Mouse (Mus musculus) heart, embryonic 14.5 days (tissue): ENCODE measurements at regions not wholly inside any gene's neighbourhood (a gene's known extent, or its start where the extent isn't known, plus 50 kb on each side); places are given as distances from the start of the nearest gene placed in this dataset.
A peak's percentile ranks its signal among the peaks of the same experiment; 100 is the strongest.

Experiments used
- ATAC-seq: fragments of 200-750 bp; cut with Nextera tagmentation; 2 replicates; pipeline ENCODE4 v1.8.0; 2017; ENCODE audit warnings: low read depth, moderate TSS enrichment; ENCODE audit not compliant: insufficient number of reproducible peaks, insufficient read depth, low FRiP score
- H3K27ac ChIP-seq, 2 experiments: fragments of 200-500 bp in 1 of 2; fragments of 300-500 bp in 1 of 2; sonication (generic) in 1 of 2; replicated peaks in 1 of 2; 2 replicates each; pipeline ENCODE4 v1.5.1; 2012 to 2014; ENCODE audit warnings: low read depth in 2 of 2, low read length in 2 of 2, control low read depth in 1 of 2, mild to moderate bottlenecking in 1 of 2, mixed read lengths in 1 of 2; ENCODE audit not compliant: control insufficient read depth in 1 of 2, insufficient read depth in 1 of 2
- H3K27me3 ChIP-seq: fragments of 300-500 bp; sonication (generic); 2 replicates; pipeline ENCODE4 v1.6.1; 2014; ENCODE audit warnings: mild to moderate bottlenecking, low read length, control low read depth; ENCODE audit not compliant: control insufficient read depth, insufficient read depth
- H3K36me3 ChIP-seq: fragments of 300-500 bp; sonication (generic); 2 replicates; pipeline ENCODE4 v1.6.1; 2014; ENCODE audit warnings: mild to moderate bottlenecking, control low read depth, low read length, mixed read lengths; ENCODE audit not compliant: control insufficient read depth, insufficient read depth
- H3K4me1 ChIP-seq, 2 experiments: fragments of 200-500 bp in 1 of 2; fragments of 300-500 bp in 1 of 2; sonication (generic) in 1 of 2; 2 replicates each; pipeline ENCODE4 v1.6.1; 2012 to 2014; ENCODE audit warnings: low read length in 2 of 2, control low read depth in 1 of 2, mixed read lengths in 1 of 2; ENCODE audit not compliant: control insufficient read depth in 2 of 2, insufficient read depth in 2 of 2
- H3K4me2 ChIP-seq: fragments of 300-500 bp; sonication (generic); 2 replicates; pipeline ENCODE4 v1.6.1; 2014; ENCODE audit warnings: mild to moderate bottlenecking, low read length
- H3K4me3 ChIP-seq, 2 experiments: fragments of 200-500 bp in 1 of 2; fragments of 300-500 bp in 1 of 2; sonication (generic) in 1 of 2; 2 replicates each; pipeline ENCODE4 v1.5.1; 2012 to 2014; ENCODE audit warnings: low read length in 2 of 2, mild to moderate bottlenecking in 2 of 2, control low read depth in 1 of 2, low read depth in 1 of 2, moderate library complexity in 1 of 2; ENCODE audit not compliant: control insufficient read depth in 1 of 2, insufficient read depth in 1 of 2
- H3K9ac ChIP-seq: fragments of 300-500 bp; sonication (generic); 2 replicates; pipeline ENCODE4 v1.6.1; 2014; ENCODE audit warnings: mild to moderate bottlenecking, low read length
- H3K9me3 ChIP-seq: fragments of 300-500 bp; sonication (generic); 2 replicates; pipeline ENCODE4 v1.6.1; 2016; ENCODE audit warnings: low read length, control low read depth; ENCODE audit not compliant: control insufficient read depth
- WGBS: fragments of 180-500 bp; shearing (Covaris S2); extraction: QIAGEN DNeasy Blood & Tissue Kit; methylation state at CpG from one replicate; pipeline ENCODE4 v1.1.7; 2014; 5-methylcytosine and 5-hydroxymethylcytosine counted together

- Histone ChIP-seq H3K9ac (no peak overlapping the region), H3K4me1 (no peaks in the 10 kb centered on the region)
Observed at GRCm38 (mm10) chr14:29847661-29848060, 120.4 kb upstream of the Selenok start.

GRCm38 (mm10) chr14:29851286-29851685 lies 116.8 kb upstream of the Selenok start:
- Histone ChIP-seq H3K27ac (no peak overlapping the region), H3K9me3 (no peaks in the 10 kb centered on the region), H3K4me3 (no peak overlapping the region), H3K4me2 (no peak overlapping the region), H3K27me3 (no peaks in the 10 kb centered on the region), H3K4me1 (no peaks in the 10 kb centered on the region), H3K36me3 (no peaks in the 10 kb centered on the region), H3K9ac (no peak overlapping the region)
- WGBS: 80% methylated on average over 5 of the region's 5 CpGs
- ATAC-seq: no peak

More at GRCm38 (mm10) chr14:29847661-29848060, 120.4 kb upstream of the Selenok start:
- H3K27me3 ChIP-seq: no peaks in the 10 kb centered on the region
- H3K9me3 ChIP-seq: no peaks in the 10 kb centered on the region
- no peak overlapping the region for H3K4me2 ChIP-seq
- ATAC-seq: no peak
- no peak overlapping the region for H3K4me3 ChIP-seq
- WGBS: 83% methylated on average over 7 of the region's 7 CpGs
- no peaks in the 10 kb centered on the region for H3K36me3 ChIP-seq
- no peak overlapping the region for H3K27ac ChIP-seq

GRCm38 (mm10) chr14:29851956-29852725 lies 116.0 kb upstream of the Selenok start:
- no peak overlapping the region for H3K4me2 ChIP-seq
- H3K9me3 ChIP-seq: no peaks in the 10 kb centered on the region
- no peak for ATAC-seq
- H3K27me3 ChIP-seq: no peaks in the 10 kb centered on the region
- H3K27ac ChIP-seq: no peak overlapping the region
- H3K9ac ChIP-seq: no peak overlapping the region
- WGBS: 73% methylated on average over 11 of the region's 11 CpGs
- no peaks in the 10 kb centered on the region for H3K36me3 ChIP-seq
- H3K4me3 ChIP-seq: no peak overlapping the region
- no peaks in the 10 kb centered on the region for H3K4me1 ChIP-seq

- no peaks in the 10 kb centered on the region for H3K9me3 ChIP-seq
- H3K9ac ChIP-seq: no peak overlapping the region
- H3K4me3 ChIP-seq: no peak overlapping the region
- no peaks in the 10 kb centered on the region for H3K4me1 ChIP-seq
- H3K36me3 ChIP-seq: no peaks in the 10 kb centered on the region
- 67% methylated on average over 1 of the region's 1 CpGs for WGBS
- no peak for ATAC-seq
- no peak overlapping the region for H3K4me2 ChIP-seq
- no peaks in the 10 kb centered on the region for H3K27me3 ChIP-seq
- H3K27ac ChIP-seq: no peak overlapping the region
Observed at GRCm38 (mm10) chr14:29862032-29862431, 106.1 kb upstream of the Selenok start.

GRCm38 (mm10) chr14:29866455-29867275 lies 101.4 kb upstream of the Selenok start:
- Histone ChIP-seq H3K27ac (no peak overlapping the region), H3K9ac (no peak overlapping the region), H3K9me3 (no peaks in the 10 kb centered on the region), H3K4me1 (no peaks in the 10 kb centered on the region), H3K36me3 (no peaks in the 10 kb centered on the region), H3K27me3 (no peaks in the 10 kb centered on the region), H3K4me3 (no peak overlapping the region), H3K4me2 (no peak overlapping the region)
- ATAC-seq: no peak
- 82% methylated on average over 7 of the region's 7 CpGs for WGBS

- no peaks in the 10 kb centered on the region for H3K9me3 ChIP-seq
- ATAC-seq: 0 out of 2 replicates have a peak, but pooled peaks have one; percentile 35
- H3K4me2 ChIP-seq: no peak overlapping the region
- 45% methylated on average over 6 of the region's 6 CpGs for WGBS
- no peak overlapping the region for H3K9ac ChIP-seq
- no peak overlapping the region for H3K4me3 ChIP-seq
- H3K36me3 ChIP-seq: no peaks in the 10 kb centered on the region
- H3K27ac ChIP-seq: no peak overlapping the region
- H3K27me3 ChIP-seq: no peaks in the 10 kb centered on the region
- no peaks in the 10 kb centered on the region for H3K4me1 ChIP-seq
Observed at GRCm38 (mm10) chr14:29867311-29867710, 100.8 kb upstream of the Selenok start.

- WGBS: 73% methylated on average over 9 of the region's 9 CpGs
- no peak overlapping the region for H3K4me3 ChIP-seq
- H3K4me2 ChIP-seq: no peak overlapping the region
- no peak for ATAC-seq
- no peak overlapping the region for H3K27ac ChIP-seq
- no peaks in the 10 kb centered on the region for H3K4me1 ChIP-seq
- no peaks in the 10 kb centered on the region for H3K9me3 ChIP-seq
- H3K9ac ChIP-seq: no peak overlapping the region
- no peaks in the 10 kb centered on the region for H3K27me3 ChIP-seq
- no peaks in the 10 kb centered on the region for H3K36me3 ChIP-seq
Observed at GRCm38 (mm10) chr14:29869930-29870329, 98.2 kb upstream of the Selenok start.
